Mouse (Mus musculus) kidney, embryonic 14.5 days (tissue): Measurements from ENCODE around the gene Tkfc. TPM values are rescaled to one million over a fixed set of nuclear protein-coding genes. Genes with fewer than 3 reads are reported as not detected.

ENCODE experiments used
- ATAC-seq: fragments of 200-750 bp; cut with Nextera tagmentation; 2 replicates; pipeline ENCODE4 v1.8.0; 2017; ENCODE audit warnings: moderate number of reproducible peaks, mild to moderate bottlenecking, moderate TSS enrichment, moderate library complexity; ENCODE audit not compliant: low FRiP score, low TSS enrichment
- H3K27ac ChIP-seq: fragments of 300-500 bp; sonication (generic); 2 replicates; pipeline ENCODE4 v1.5.1; 2014; ENCODE audit warnings: low read depth, mild to moderate bottlenecking, low read length, moderate library complexity, mixed read lengths
- H3K27me3 ChIP-seq: fragments of 300-500 bp; sonication (generic); 2 replicates; pipeline ENCODE4 v1.6.1; 2014; ENCODE audit warnings: mild to moderate bottlenecking, low read length; ENCODE audit not compliant: control insufficient read depth, insufficient read depth
- H3K36me3 ChIP-seq: fragments of 300-500 bp; sonication (generic); 2 replicates; pipeline ENCODE4 v1.6.1; 2014; ENCODE audit warnings: low read length, mixed read lengths; ENCODE audit not compliant: control insufficient read depth, insufficient read depth
- H3K4me1 ChIP-seq: fragments of 300-500 bp; sonication (generic); 2 replicates; pipeline ENCODE4 v1.6.1; 2014; ENCODE audit warnings: low read length, mixed read lengths; ENCODE audit not compliant: control insufficient read depth, insufficient read depth
- H3K4me2 ChIP-seq: fragments of 300-500 bp; sonication (generic); replicated peaks from 2 replicates; pipeline ENCODE4 v1.6.1; 2014; ENCODE audit warnings: low read depth, mild to moderate bottlenecking, low read length
- H3K4me3 ChIP-seq: fragments of 300-500 bp; sonication (generic); 2 replicates; pipeline ENCODE4 v1.5.1; 2014; ENCODE audit warnings: mild to moderate bottlenecking, low read length
- H3K9ac ChIP-seq: fragments of 300-500 bp; sonication (generic); 2 replicates; pipeline ENCODE4 v1.6.1; 2014; ENCODE audit warnings: low read depth, mild to moderate bottlenecking, low read length, moderate library complexity
- H3K9me3 ChIP-seq: fragments of 300-500 bp; sonication (generic); 2 replicates; pipeline ENCODE4 v1.6.1; 2016; ENCODE audit warnings: low read length; ENCODE audit not compliant: control insufficient read depth
- WGBS: fragments of 180-500 bp; shearing (Covaris S2); extraction: QIAGEN DNeasy Blood & Tissue Kit; methylation state at CpG from one replicate; pipeline ENCODE4 v1.1.7; 2014; 5-methylcytosine and 5-hydroxymethylcytosine counted together
- polyA plus RNA-seq: library from polyadenylated mRNA; unstranded; fragments of >200 nt; fragmentation: Nextera tagmentation; extraction: Ambion mirVana; gene quantifications from 2 replicates; pipeline ENCODE4 v1.2.1, GENCODE M21; 2014

Tkfc gene
- polyA plus RNA-seq, 1 experiment from 2014 or later = 30.0 TPM

DNA sequence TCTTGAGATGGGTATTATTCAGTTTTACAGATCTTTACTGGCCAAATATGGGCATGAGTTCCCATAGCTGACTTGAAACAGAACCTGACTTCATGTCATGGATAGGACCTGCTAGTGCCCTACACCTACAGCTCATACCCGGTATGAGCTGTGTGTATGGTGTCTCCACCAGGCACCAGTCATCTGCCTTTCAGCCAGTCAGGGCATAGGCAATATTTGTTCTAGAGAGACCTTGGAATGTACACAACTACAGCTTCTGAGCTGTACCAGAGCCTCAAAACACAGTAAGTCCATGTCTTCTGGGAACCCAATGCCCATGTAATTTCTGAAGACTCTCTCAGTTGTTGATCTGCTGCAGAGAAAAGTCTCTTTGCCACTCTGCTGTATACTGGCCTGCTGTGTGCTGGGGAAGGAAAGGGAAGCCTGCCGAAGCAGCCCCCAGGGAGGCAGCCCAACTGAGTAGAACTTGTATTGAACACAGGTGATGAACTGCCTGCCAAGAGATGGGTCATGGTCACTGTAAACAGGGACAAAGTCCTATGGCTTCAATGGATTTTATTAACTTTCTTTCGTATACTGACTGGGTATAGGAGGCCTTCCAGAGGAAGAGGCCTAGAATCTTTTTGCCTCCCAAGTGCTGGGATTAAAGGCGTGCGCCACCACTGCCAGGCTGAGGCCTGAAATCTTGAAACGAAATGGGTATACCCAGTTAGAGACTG, 13.6 kb downstream of the Tkfc start:
- Histone ChIP-seq H3K4me3 (no peak overlapping the region), H3K4me1 (no peaks in the 10 kb centered on the region), H3K27me3 (no peaks in the 10 kb centered on the region), H3K27ac (no peak overlapping the region), H3K4me2 (no peak overlapping the region), H3K9me3 (no peaks in the 10 kb centered on the region), H3K9ac (no peak overlapping the region), H3K36me3 (peaks cover 20% of the 10 kb centered on the region)
- ATAC-seq = no peak
- 92% methylated on average over 6 of the region's 6 CpGs for WGBS

DNA sequence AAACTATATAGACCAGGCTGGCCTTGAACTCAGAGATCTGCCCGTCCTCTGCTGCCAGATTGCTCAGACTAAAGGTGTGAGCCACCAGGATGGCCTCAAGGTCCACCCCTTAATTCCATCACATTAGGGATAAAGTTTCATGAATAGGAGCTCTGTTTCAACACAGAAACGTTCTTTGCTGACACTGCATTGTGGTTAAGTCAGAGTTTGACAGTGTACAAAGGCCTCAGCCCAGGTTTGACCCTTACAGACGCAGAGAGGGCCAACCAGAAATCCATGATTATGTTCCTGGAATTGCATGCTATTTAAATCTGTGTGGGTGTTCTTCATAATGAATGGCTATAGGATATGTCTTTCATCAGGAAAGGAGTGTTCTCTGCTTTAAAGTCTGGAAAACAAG, 15.2 kb downstream of the Tkfc start:
- no peak for ATAC-seq
- 71% methylated on average over 3 of the region's 3 CpGs for WGBS

GRCm38 (mm10) chr19:10589127-10589857, 16.2 kb downstream of the Tkfc start:
- Histone ChIP-seq H3K4me2 (no peak overlapping the region), H3K9me3 (no peaks in the 10 kb centered on the region), H3K9ac (no peak overlapping the region), H3K27ac (no peak overlapping the region), H3K27me3 (no peaks in the 10 kb centered on the region), H3K4me1 (no peaks in the 10 kb centered on the region), H3K36me3 (peaks cover 9% of the 10 kb centered on the region), H3K4me3 (no peak overlapping the region)
- ATAC-seq = no peak
- 73% methylated on average over 5 of the region's 5 CpGs for WGBS

More for the DNA sequence above, 15.2 kb downstream of the Tkfc start:
- no peaks in the 10 kb centered on the region for H3K4me1 ChIP-seq
- H3K9ac ChIP-seq = no peak overlapping the region
- no peak overlapping the region for H3K4me3 ChIP-seq
- no peak overlapping the region for H3K4me2 ChIP-seq
- no peaks in the 10 kb centered on the region for H3K9me3 ChIP-seq
- no peaks in the 10 kb centered on the region for H3K27me3 ChIP-seq
- H3K27ac ChIP-seq = no peak overlapping the region
- peaks cover 19% of the 10 kb centered on the region for H3K36me3 ChIP-seq

- H3K9me3 ChIP-seq = no peaks in the 10 kb centered on the region
- H3K4me1 ChIP-seq = no peaks in the 10 kb centered on the region
- no peak overlapping the region for H3K9ac ChIP-seq
- peaks cover 2% of the 10 kb centered on the region for H3K36me3 ChIP-seq
- no peaks in the 10 kb centered on the region for H3K27me3 ChIP-seq
- no peak overlapping the region for H3K4me3 ChIP-seq
- no peak overlapping the region for H3K27ac ChIP-seq
- no peak overlapping the region for H3K4me2 ChIP-seq
- ATAC-seq = no peak
- 86% methylated on average over 8 of the region's 8 CpGs for WGBS
These were observed 18.2 kb downstream of the Tkfc start for GRCm38 (mm10) chr19:10587231-10587630.

DNA sequence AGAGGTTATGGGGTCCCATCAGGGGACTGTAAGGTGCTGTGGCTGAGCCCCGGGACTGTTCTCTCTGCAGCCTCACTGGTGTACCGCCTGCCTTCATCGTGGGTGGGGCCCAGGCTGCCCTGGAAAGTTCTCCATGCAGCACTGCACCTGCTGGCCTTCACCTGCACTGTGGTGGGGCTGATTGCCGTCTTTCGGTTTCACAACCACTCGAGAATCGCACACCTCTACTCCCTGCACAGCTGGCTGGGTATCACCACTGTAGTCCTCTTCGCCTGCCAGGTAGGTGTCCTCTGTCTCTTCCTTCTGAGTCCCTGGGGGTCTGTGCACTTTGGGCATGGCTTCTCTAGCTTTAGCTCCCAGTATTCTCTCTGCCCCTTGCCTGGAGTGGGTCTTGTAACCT, 20.3 kb downstream of the Tkfc start:
- no peak overlapping the region for H3K4me2 ChIP-seq
- WGBS = 76% methylated on average over 8 of the region's 8 CpGs
- no peaks in the 10 kb centered on the region for H3K4me1 ChIP-seq
- H3K27me3 ChIP-seq = no peaks in the 10 kb centered on the region
- H3K36me3 ChIP-seq = no peaks in the 10 kb centered on the region
- ATAC-seq = no peak
- no peaks in the 10 kb centered on the region for H3K9me3 ChIP-seq
- no peak overlapping the region for H3K9ac ChIP-seq
- H3K27ac ChIP-seq = no peak overlapping the region
- no peak overlapping the region for H3K4me3 ChIP-seq

DNA sequence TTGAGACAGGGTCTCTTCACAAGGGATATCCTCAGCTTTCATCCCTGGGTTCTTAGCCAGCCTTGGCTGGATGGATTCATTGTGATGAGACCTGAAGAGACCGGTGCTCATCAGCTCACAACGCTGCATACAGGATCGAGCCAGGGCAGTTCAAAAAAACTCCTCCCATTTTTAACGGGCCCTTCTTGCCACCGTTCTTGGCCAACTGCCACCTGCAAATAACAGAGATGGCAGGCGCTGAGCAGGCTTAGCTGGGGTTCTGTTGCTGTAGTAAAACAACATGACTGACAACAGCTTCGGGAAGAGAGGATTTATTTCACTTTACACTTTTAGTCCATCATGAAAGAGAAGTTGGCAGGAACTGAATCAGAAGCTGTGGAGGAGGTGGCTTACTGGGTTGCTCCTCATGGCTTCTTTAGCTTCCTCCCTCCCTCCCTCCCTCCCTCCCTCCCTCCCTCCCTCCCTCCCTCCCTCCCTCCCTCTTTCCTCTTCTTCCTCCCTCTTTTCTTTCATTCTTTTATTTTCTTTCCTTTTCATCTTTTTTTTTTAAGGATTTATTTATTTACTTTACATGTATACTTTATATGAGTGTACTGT, 21.8 kb downstream of the Tkfc start:
- Histone ChIP-seq H3K4me1 (no peaks in the 10 kb centered on the region), H3K9ac (no peak overlapping the region)

GRCm38 (mm10) chr19:10581984-10582383, 23.5 kb downstream of the Tkfc start:
- Histone ChIP-seq H3K36me3 (no peaks in the 10 kb centered on the region), H3K9ac (no peak overlapping the region), H3K27me3 (no peaks in the 10 kb centered on the region), H3K4me3 (no peak overlapping the region), H3K4me1 (no peaks in the 10 kb centered on the region), H3K4me2 (no peak overlapping the region), H3K9me3 (no peaks in the 10 kb centered on the region), H3K27ac (no peak overlapping the region)
- ATAC-seq = no peak
- WGBS = 86% methylated on average over 6 of the region's 6 CpGs

More for the DNA sequence above, 21.8 kb downstream of the Tkfc start:
- H3K27me3 ChIP-seq = no peaks in the 10 kb centered on the region
- H3K4me2 ChIP-seq = no peak overlapping the region
- H3K9me3 ChIP-seq = no peaks in the 10 kb centered on the region
- WGBS = 67% methylated on average over 7 of the region's 7 CpGs
- ATAC-seq = no peak
- no peak overlapping the region for H3K4me3 ChIP-seq
- no peak overlapping the region for H3K27ac ChIP-seq
- no peaks in the 10 kb centered on the region for H3K36me3 ChIP-seq

DNA sequence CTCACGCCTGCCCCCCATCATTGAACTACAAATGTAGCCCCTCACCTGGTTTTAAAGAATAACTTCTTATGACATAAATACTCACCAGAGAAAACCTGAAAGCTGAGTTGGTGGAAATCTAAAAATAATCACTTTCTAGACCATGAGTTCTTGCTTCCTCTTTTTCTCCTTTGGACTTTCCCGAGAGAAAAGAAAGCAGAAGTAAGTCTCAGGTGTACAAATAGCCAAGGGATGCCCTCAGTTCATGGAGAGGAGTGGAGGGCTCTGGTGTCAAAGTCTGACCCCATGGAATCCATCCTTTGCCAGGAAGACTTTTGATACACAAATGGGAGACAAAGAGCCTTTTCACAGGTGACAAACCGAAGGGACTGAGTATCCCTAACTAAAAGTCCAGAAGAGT, 24.7 kb downstream of the Tkfc start:
- Histone ChIP-seq H3K4me3 (no peak overlapping the region), H3K9ac (no peak overlapping the region), H3K4me1 (peaks cover 4% of the 10 kb centered on the region; the same call in 1 of the 2 replicates), H3K27me3 (no peaks in the 10 kb centered on the region), H3K4me2 (no peak overlapping the region), H3K9me3 (no peaks in the 10 kb centered on the region), H3K27ac (no peak overlapping the region), H3K36me3 (no peaks in the 10 kb centered on the region)
- ATAC-seq = no peak
- WGBS = 79% methylated on average over 3 of the region's 3 CpGs

- H3K36me3 ChIP-seq = peaks cover 2% of the 10 kb centered on the region; the same call in 1 of the 2 replicates
- H3K4me2 ChIP-seq = no peak overlapping the region
- H3K27ac ChIP-seq = no peak overlapping the region
- ATAC-seq = no peak
- H3K4me1 ChIP-seq = peaks cover 4% of the 10 kb centered on the region; the same call in 1 of the 2 replicates
- no peak overlapping the region for H3K4me3 ChIP-seq
- H3K27me3 ChIP-seq = no peaks in the 10 kb centered on the region
- H3K9ac ChIP-seq = no peak overlapping the region
- WGBS = 77% methylated on average over 3 of the region's 3 CpGs
- no peaks in the 10 kb centered on the region for H3K9me3 ChIP-seq
These were observed 25.4 kb downstream of the Tkfc start for GRCm38 (mm10) chr19:10580102-10580501.
